Mouse (Mus musculus): ENCODE results near the gene Ttc27. TPM values are rescaled to one million over a fixed set of nuclear protein-coding genes. Genes with fewer than 3 reads are reported as not detected.

Ttc27 gene
- total and polyA plus RNA-seq, 2 experiments from 2014 or later = 8.5 to 16.2 TPM

DNA sequence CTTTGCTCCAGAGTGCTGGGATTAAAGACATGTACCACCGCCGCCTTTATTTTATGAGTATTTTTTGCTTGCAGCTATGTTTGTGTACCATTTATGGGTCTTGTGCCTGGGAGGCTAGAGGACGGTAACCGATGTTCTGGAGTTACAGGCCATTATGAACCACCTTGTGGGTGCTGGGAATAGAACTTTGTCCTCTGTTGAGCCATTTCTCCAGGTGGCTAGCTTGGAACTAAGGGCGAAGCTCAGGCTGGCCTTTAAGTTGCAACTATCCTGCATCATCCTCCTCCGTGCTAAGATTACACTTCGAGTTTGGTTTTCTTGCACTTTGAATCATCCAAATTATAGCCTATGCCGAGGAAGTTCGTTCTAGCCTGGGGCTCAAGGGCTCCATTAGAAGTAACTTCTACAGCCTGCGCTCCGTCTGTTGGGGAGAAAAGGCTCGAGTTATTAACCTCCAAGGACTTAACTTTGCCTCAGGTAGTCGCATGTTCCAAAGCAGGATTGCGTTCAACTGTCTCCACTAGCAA lies 378 bp upstream of the Ttc27 start:
- TF ChIP-seq EP300 (IDR thresholded peaks at IDR 0.05; ENCODE audit: low read depth) = no peak
- no peak for TF ChIP-seq CTCF (IDR thresholded peaks at IDR 0.05; ENCODE audit: low read depth)
- H3K4me3 ChIP-seq (ENCODE audit: low read depth, low read length) = peak overlapping the region; percentile 74
- ATAC-seq (ENCODE audit: insufficient read depth, low read depth) = peak; percentile 34; the same call in 1 of the 2 replicates
- no peak for DNase-seq (ENCODE audit: low spot score)
- no peaks in the 10 kb centered on the region for H3K9me3 ChIP-seq (replicated peaks; ENCODE audit: control insufficient read depth, low read length)
- peak overlapping the region; percentile 18; the same call in 1 of the 2 replicates for H3K9ac ChIP-seq (replicated peaks; ENCODE audit: low read depth, low read length)
- H3K4me2 ChIP-seq (ENCODE audit: low read depth, low read length) = peak overlapping the region; percentile 91
- H3K27ac ChIP-seq (ENCODE audit: low read depth) = peak overlapping the region; percentile 36; the same call in 1 of the 2 replicates
- H3K27me3 ChIP-seq (ENCODE audit: control insufficient read depth, insufficient read depth, low read length) = no peaks in the 10 kb centered on the region
- peaks cover 10% of the 10 kb centered on the region; the same call in 1 of the 2 replicates for H3K36me3 ChIP-seq (replicated peaks; ENCODE audit: control insufficient read depth, insufficient read depth, low read length)
- peaks cover 9% of the 10 kb centered on the region for H3K4me1 ChIP-seq (ENCODE audit: control insufficient read depth, insufficient read depth)
- 7% methylated on average over 14 of the region's 14 CpGs for WGBS

DNA sequence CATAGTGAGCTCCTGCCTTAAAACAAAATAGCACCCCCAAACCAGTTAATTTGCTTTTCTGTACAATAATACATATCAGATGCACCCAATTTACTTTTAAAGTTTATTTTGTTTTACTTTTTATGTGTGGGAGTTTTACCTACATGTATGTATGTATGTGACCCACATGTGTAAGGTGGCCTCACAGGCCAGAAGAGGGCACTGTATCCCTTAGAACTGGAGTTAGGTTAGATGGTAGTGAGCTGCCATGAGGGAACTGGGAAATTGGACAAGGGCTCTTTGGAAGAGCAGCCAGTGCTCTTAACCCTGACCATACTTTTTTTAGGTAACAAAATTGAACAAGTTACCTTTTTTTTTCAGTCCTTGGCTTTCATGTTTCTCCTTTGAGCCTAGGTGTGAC lies 15.3 kb downstream of the Ttc27 start:
- ATAC-seq (ENCODE audit: insufficient read depth, low read depth) (no peak), DNase-seq (ENCODE audit: low spot score) (no peak)
- H3K4me1 ChIP-seq (ENCODE audit: control insufficient read depth, insufficient read depth) = no peaks in the 10 kb centered on the region
- H3K27ac ChIP-seq (ENCODE audit: low read depth) = no peak overlapping the region
- H3K4me2 ChIP-seq (ENCODE audit: low read depth, low read length) = no peak overlapping the region
- no peaks in the 10 kb centered on the region for H3K27me3 ChIP-seq (ENCODE audit: control insufficient read depth, insufficient read depth, low read length)
- H3K9me3 ChIP-seq (replicated peaks; ENCODE audit: control insufficient read depth, low read length) = no peaks in the 10 kb centered on the region
- no peak overlapping the region for H3K9ac ChIP-seq (replicated peaks; ENCODE audit: low read depth, low read length)
- no peak overlapping the region for H3K4me3 ChIP-seq (ENCODE audit: low read depth, low read length)
- 0 out of 2 replicates have a peak, but pooled peaks cover 7% of the 10 kb centered on the region for H3K36me3 ChIP-seq (replicated peaks; ENCODE audit: control insufficient read depth, insufficient read depth, low read length)
- peak; percentile 34 for TF ChIP-seq CTCF (IDR thresholded peaks at IDR 0.05; ENCODE audit: low read depth)
- no peak for TF ChIP-seq EP300 (IDR thresholded peaks at IDR 0.05; ENCODE audit: low read depth)

DNA sequence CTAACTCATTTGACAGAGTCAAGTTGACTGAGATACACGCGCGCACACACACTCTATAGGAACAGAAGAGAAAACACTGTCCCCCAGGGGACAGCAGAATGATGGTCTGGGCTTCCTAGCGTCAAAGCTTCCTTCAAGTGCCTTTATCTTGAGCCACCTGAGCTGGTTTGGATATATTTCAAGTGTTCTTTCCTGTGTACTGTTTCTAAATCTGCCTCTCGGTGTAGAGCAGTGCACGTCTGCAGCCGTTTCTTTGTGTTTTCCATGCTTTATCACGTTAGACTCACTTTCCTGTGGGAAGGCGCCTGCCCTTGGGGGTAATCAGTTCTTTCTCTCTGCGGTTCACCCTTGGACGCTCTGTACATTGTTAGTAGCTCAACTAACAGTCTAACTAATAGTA lies 17.9 kb downstream of the Ttc27 start:
- Histone ChIP-seq H3K4me3 (ENCODE audit: low read depth, low read length) (no peak overlapping the region), H3K9me3 (replicated peaks; ENCODE audit: control insufficient read depth, low read length) (no peaks in the 10 kb centered on the region), H3K27me3 (ENCODE audit: control insufficient read depth, insufficient read depth, low read length) (no peaks in the 10 kb centered on the region), H3K9ac (replicated peaks; ENCODE audit: low read depth, low read length) (no peak overlapping the region), H3K4me1 (ENCODE audit: control insufficient read depth, insufficient read depth) (no peaks in the 10 kb centered on the region), H3K4me2 (ENCODE audit: low read depth, low read length) (peak overlapping the region; percentile 1; the same call in 1 of the 2 replicates), H3K27ac (ENCODE audit: low read depth) (peak overlapping the region; percentile 0; the same call in 1 of the 2 replicates), H3K36me3 (replicated peaks; ENCODE audit: control insufficient read depth, insufficient read depth, low read length) (peaks cover 7% of the 10 kb centered on the region)
- peak; percentile 52 for DNase-seq (ENCODE audit: low spot score)
- WGBS = 31% methylated on average over 11 of the region's 11 CpGs
- peak; percentile 60 for ATAC-seq (ENCODE audit: insufficient read depth, low read depth)
- TF ChIP-seq EP300 (IDR thresholded peaks at IDR 0.05; ENCODE audit: low read depth) = no peak
- no peak for TF ChIP-seq CTCF (IDR thresholded peaks at IDR 0.05; ENCODE audit: low read depth)

DNA sequence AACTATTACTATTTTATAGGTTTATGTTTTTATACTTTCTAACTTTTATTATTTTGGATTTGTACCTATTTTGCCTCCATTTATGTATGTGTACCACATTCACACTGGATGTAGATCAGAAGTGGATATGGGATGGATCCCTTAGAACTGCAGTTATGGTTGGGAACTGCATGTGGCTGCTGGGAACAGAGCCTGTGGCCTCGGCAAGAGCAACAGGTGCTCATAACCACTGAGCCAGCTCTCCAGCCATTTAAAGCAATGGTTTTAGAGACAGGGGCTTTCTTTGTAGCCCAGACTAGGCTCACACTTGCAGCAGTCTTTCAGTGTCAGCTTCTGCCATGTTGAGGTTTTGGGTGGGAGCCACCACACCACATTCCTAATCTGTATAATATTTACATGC lies 32.1 kb downstream of the Ttc27 start:
- no peak for DNase-seq (ENCODE audit: low spot score)
- Histone ChIP-seq H3K36me3 (replicated peaks; ENCODE audit: control insufficient read depth, insufficient read depth, low read length) (no peaks in the 10 kb centered on the region), H3K4me2 (ENCODE audit: low read depth, low read length) (no peak overlapping the region), H3K27me3 (ENCODE audit: control insufficient read depth, insufficient read depth, low read length) (no peaks in the 10 kb centered on the region), H3K4me1 (ENCODE audit: control insufficient read depth, insufficient read depth) (no peaks in the 10 kb centered on the region), H3K9me3 (replicated peaks; ENCODE audit: control insufficient read depth, low read length) (no peaks in the 10 kb centered on the region), H3K9ac (replicated peaks; ENCODE audit: low read depth, low read length) (no peak overlapping the region), H3K4me3 (ENCODE audit: low read depth, low read length) (no peak overlapping the region), H3K27ac (ENCODE audit: low read depth) (no peak overlapping the region)
- no peak for ATAC-seq (ENCODE audit: insufficient read depth, low read depth)
- TF ChIP-seq EP300 (IDR thresholded peaks at IDR 0.05; ENCODE audit: low read depth) (no peak), CTCF (IDR thresholded peaks at IDR 0.05; ENCODE audit: low read depth) (no peak)
- WGBS = 58% methylated on average over 1 of the region's 1 CpGs

DNA sequence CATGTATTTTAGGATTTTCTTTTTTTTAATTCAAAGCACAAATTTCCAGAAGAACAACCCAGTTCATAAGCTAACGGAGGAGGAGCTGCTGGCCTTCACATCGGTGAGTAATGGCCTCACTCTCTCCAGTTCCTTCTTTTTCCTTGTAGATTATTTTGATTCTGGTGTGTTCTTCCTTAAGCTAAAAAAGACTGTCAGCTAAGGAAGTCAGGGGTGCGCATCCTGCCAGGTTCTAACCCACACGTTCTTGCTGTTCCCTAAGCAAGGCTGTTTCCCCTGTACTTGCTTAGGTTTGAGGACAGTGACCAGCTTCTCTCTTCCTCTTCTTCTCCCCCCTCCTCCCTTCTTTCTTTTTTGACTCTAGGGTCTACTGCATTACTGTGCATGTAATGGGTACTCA lies 33.5 kb downstream of the Ttc27 start:
- H3K27ac ChIP-seq (ENCODE audit: low read depth) = no peak overlapping the region
- no peaks in the 10 kb centered on the region for H3K36me3 ChIP-seq (replicated peaks; ENCODE audit: control insufficient read depth, insufficient read depth, low read length)
- TF ChIP-seq CTCF (IDR thresholded peaks at IDR 0.05; ENCODE audit: low read depth) = no peak
- TF ChIP-seq EP300 (IDR thresholded peaks at IDR 0.05; ENCODE audit: low read depth) = no peak
- H3K27me3 ChIP-seq (ENCODE audit: control insufficient read depth, insufficient read depth, low read length) = no peaks in the 10 kb centered on the region
- no peaks in the 10 kb centered on the region for H3K4me1 ChIP-seq (ENCODE audit: control insufficient read depth, insufficient read depth)
- ATAC-seq (ENCODE audit: insufficient read depth, low read depth) = no peak
- WGBS = 81% methylated on average over 4 of the region's 4 CpGs
- no peak overlapping the region for H3K4me3 ChIP-seq (ENCODE audit: low read depth, low read length)
- no peak for DNase-seq (ENCODE audit: low spot score)
- H3K9me3 ChIP-seq (replicated peaks; ENCODE audit: control insufficient read depth, low read length) = no peaks in the 10 kb centered on the region
- no peak overlapping the region for H3K9ac ChIP-seq (replicated peaks; ENCODE audit: low read depth, low read length)
- H3K4me2 ChIP-seq (ENCODE audit: low read depth, low read length) = no peak overlapping the region
